Mouse (Mus musculus) urinary bladder, postnatal 36 days (tissue): ENCODE data around the gene A630095N17Rik.

Experiments
- DNase-seq, 2 experiments: peaks; one replicate each; pipeline ENCODE4 v3.0.0; 2022; ENCODE audit warnings: low spot score in 2 of 2, mixed read lengths in 1 of 2

A630095N17Rik gene

GRCm38 (mm10) chr1:75231664-75232152 is at the start of gene A630095N17Rik:
TSS of gene A630095N17Rik (minus strand) at chr1:75232102.
- DNase-seq: no peak

DNA sequence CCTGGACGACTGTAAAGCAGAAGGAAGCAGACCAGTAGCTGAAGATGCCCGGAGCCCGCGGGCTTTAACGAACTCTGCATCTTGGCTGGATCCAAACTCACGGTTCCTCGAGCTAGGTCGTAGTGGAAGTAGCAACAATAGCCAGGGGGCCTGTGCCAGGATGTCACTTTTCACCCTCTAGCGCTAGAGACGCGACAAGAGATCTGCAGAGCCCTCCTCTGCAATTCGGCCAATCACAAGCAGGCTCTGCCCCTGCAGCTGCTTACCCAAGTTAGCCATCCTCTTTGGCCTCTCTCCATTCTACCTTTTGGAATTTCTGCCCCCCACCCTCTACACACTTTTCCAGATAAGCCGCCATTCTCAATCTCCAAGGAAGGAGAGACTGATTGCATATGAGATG is 46.3 kb upstream of the A630095N17Rik start, which contains the start of gene Resp18:
Gene Resp18, minus strand, starts transcription at position 188 of the 400 bp plus-strand sequence.
- no peak for DNase-seq

- peak in 1 of 2 experiments; percentile 38 for DNase-seq
These were observed 45.6 kb upstream of the A630095N17Rik start for GRCm38 (mm10) chr1:75277195-75278188.

GRCm38 (mm10) chr1:75264091-75264880 is 32.4 kb upstream of the A630095N17Rik start, which contains the start of gene Ptprn:
TSS of gene Ptprn (minus strand) at chr1:75264502.
- DNase-seq: no peak

DNA sequence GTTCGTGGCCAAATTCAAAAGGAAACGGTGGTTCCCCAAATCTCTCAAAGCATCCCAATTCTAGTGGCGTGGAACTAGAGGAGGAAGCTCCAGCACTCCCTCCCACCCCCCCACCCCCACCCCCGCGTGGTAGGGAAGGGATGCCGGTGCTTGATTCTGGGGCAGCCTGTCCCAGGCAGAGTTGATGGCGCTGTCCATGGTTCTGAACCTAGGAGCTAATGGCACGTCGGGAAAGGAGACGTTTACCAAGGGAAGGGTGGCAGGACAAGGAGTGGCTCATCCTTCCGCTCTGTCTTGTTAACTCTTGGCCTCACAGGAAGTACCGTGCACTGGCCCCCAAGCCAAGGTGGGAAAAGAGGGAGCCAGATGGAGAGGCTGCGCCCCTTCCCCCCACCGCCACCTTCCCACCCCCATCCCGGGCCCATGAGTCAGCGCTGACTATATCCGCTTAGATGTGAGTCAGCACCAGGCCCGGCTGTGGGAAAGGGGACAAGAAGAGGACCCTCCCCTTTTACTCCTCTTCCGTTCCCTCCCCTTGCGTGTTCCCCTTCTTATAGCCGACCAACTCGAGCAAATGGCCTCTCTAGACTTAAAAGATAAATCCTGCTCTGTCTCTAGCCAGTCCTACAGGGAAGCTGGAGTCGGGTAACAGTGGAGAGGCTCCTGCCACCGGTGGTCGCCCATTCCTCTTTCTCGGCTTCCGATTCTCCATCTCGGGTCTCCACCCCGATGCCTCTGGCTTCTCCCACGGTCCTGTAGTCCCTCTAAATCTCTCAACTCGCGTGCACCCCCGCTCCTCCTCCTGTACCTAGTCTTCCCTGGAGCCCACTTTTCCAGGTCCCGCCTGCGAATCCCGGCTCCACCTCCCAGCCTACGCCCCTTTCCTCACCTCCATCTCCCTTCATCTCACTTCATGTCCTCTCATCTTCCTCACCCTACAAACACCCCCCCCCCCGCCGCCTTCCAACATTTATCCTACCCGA is 31.4 kb upstream of the A630095N17Rik start:
- DNase-seq: peak; percentile 43 to 47

DNA sequence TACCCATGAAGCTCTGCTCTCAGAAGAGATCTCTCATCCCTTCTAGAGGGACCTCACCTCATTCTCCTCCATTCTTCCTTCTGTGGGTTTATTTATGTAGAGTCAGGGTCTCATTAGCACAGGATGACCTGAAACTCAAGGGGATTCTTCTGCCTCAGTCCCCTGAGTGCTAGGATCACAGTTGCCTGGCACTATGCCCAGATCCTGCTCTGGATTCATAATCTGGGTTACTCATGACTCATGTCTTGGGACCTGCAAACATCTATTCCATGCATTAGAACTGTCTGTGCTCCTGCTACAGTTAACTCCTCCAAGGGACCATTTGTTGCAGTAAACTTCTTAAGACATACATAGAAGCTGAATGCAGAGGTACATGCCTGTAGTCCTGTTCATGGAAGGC is 29.4 kb upstream of the A630095N17Rik start:
- no peak for DNase-seq

GRCm38 (mm10) chr1:75255516-75256046 is 23.7 kb upstream of the A630095N17Rik start:
- no peak for DNase-seq

- no peak for DNase-seq
These were observed 22.7 kb upstream of the A630095N17Rik start for GRCm38 (mm10) chr1:75254625-75255013.

DNA sequence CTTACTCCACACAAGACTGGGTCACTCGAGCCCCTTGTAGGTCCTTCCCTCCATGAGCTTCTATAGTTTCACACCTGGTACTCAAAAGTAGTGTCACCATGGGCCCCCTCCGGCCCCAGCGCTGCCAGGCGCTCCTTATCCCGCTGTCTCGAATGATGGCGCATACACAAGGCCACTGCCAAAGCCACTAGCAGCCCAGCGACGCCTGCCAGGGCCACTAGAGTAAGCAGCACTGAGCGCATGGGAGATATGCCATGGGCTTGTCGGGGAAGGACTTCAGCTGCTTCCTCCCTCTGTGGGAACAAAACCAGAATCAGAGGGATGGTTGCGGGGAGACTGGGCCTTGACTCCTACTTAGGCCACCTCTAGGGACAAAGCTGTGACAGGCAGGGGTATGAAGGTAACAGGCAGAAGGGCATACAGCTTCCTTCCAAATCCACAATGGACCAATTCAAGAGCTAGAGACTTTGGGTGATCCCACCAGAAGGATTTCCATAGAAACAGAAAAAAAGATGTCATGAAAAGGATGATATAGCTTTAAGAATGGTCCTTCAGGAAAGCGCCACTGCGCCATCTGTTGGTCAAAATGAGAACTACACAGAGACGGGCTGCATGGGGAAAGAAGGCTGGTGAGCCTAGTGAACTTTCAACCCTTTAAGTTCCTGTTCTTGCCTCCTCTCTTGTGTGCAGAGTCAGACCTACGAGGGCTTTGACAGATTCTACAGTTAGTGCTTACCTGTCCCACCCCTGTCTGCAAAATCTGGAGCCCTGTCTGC is 22.1 kb upstream of the A630095N17Rik start:
- peak; percentile 74 to 80 for DNase-seq

GRCm38 (mm10) chr1:75253029-75253428 is 21.1 kb upstream of the A630095N17Rik start:
- DNase-seq: no peak

GRCm38 (mm10) chr1:75252308-75252707 is 20.4 kb upstream of the A630095N17Rik start:
- no peak for DNase-seq

GRCm38 (mm10) chr1:75251112-75251970 is 19.4 kb upstream of the A630095N17Rik start:
- DNase-seq: peak; percentile 77 to 85

- no peak for DNase-seq
These were observed 18.6 kb upstream of the A630095N17Rik start for GRCm38 (mm10) chr1:75250498-75250897.

GRCm38 (mm10) chr1:75248041-75248772 is 16.3 kb upstream of the A630095N17Rik start:
- DNase-seq: peak; percentile 55 to 58

GRCm38 (mm10) chr1:75247071-75247930 is 15.4 kb upstream of the A630095N17Rik start:
- no peak for DNase-seq

DNA sequence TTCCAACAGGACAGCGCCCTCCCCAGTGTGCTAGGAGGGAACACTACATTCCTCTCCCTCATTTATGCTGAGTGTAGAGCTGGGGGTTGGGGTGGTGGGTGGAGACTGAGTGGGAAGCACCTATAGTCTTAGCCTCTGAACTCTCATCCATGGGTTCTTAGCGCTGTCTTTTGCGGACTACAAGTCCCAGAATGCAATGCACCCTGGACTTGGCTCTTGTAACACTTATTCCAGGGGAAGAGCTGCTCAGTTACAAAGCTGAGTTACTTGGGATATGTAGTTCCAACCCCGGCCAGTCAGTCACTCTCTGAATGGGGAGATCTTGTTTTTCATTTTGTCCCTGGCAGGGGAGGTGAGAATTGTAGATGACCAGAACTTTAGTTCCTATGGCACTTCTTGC is 12.9 kb upstream of the A630095N17Rik start:
- DNase-seq: no peak

DNA sequence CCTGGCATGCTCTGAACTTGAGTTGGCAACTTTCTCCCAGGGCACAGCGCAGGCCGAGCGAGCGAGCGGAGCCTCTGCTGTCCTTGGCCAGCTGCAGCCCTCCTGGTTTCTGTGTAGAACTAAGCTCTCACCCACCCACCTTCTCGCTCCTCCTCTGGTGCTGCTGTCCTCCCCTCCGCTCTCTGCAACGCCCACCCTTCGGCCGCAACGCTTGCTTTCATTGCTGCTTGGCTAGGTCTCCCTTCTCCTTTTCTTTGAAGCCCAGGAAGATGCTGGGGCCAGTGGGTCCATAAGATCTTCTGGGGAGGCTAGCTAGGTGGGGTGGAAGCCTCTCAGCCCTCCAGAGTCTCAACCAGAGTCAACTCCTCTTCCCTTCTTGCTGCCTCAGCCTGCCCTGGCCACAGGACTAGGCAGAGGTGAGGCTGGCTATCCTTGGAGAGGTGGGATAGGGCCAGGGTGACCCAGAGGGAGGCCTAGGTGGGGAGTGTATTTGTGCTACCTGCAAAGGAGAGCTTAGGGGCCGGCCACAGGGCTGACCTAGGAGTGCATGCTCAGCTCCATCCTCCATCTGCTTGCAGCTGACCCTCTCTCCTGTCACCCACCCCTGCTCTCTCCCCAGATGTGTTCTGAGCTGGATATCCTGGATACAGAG is 12.4 kb upstream of the A630095N17Rik start:
- DNase-seq: no peak
